Mouse (Mus musculus) stomach, embryonic 16.5 days (tissue): ENCODE measurements around the gene Src. TPM values are rescaled to one million over a fixed set of nuclear protein-coding genes. Genes with fewer than 3 reads are reported as not detected.
A peak's percentile ranks its signal among the peaks of the same experiment; 100 is the strongest.
"Not testable (repeated sequence)": the region's sequence is repeated elsewhere in the genome, so short reads cannot be mapped to it uniquely, and the experiment has no call there.

Experiments
- ATAC-seq: fragments of 200-750 bp; cut with Nextera tagmentation; 2 replicates; pipeline ENCODE4 v1.8.0; 2017; ENCODE audit warnings: moderate number of reproducible peaks, moderate TSS enrichment; ENCODE audit not compliant: insufficient read depth, low FRiP score
- H3K27ac ChIP-seq: fragments of 300-500 bp; sonication (generic); 2 replicates; pipeline ENCODE4 v1.5.1; 2014; ENCODE audit warnings: low read length
- H3K27me3 ChIP-seq: fragments of 300-500 bp; sonication (generic); 2 replicates; pipeline ENCODE4 v1.6.1; 2014; ENCODE audit warnings: low read length, control low read depth, mixed read lengths; ENCODE audit not compliant: control insufficient read depth, insufficient read depth
- H3K36me3 ChIP-seq: fragments of 300-500 bp; sonication (generic); 2 replicates; pipeline ENCODE4 v1.6.1; 2014; ENCODE audit warnings: low read length; ENCODE audit not compliant: control insufficient read depth, insufficient read depth
- H3K4me1 ChIP-seq: fragments of 300-500 bp; sonication (generic); 2 replicates; pipeline ENCODE4 v1.6.1; 2014; ENCODE audit warnings: low read length, control low read depth, mixed read lengths; ENCODE audit not compliant: control insufficient read depth, insufficient read depth
- H3K4me2 ChIP-seq: fragments of 300-500 bp; sonication (generic); 2 replicates; pipeline ENCODE4 v1.6.1; 2014; ENCODE audit warnings: low read depth, low read length, mixed read lengths
- H3K4me3 ChIP-seq: fragments of 300-500 bp; sonication (generic); replicated peaks from 2 replicates; pipeline ENCODE4 v1.5.1; 2014; ENCODE audit warnings: mild to moderate bottlenecking, low read length
- H3K9ac ChIP-seq: fragments of 300-500 bp; sonication (generic); 2 replicates; pipeline ENCODE4 v1.6.1; 2014; ENCODE audit warnings: low read length
- H3K9me3 ChIP-seq: fragments of 300-500 bp; sonication (generic); replicated peaks from 2 replicates; pipeline ENCODE4 v1.6.1; 2016; ENCODE audit warnings: low read length, control low read depth; ENCODE audit not compliant: control insufficient read depth
- WGBS: fragments of 180-500 bp; shearing (Covaris S2); extraction: QIAGEN DNeasy Blood & Tissue Kit; methylation state at CpG from one replicate; pipeline ENCODE4 v1.1.7; 2014; 5-methylcytosine and 5-hydroxymethylcytosine counted together
- polyA plus RNA-seq: library from polyadenylated mRNA; unstranded; fragments of >200 nt; fragmentation: Nextera tagmentation; extraction: Ambion mirVana; gene quantifications from 2 replicates; pipeline ENCODE4 v1.2.1, GENCODE M21; 2015

Gene Src
- polyA plus RNA-seq = 12.1 and 14.7 TPM in 2 replicates

- Histone ChIP-seq H3K9me3 (no peaks in the 10 kb centered on the region), H3K27ac (no peak within 1 kb of the TSS), H3K4me1 (peaks cover 18% of the 10 kb centered on the region), H3K36me3 (no peaks in the 10 kb centered on the region), H3K4me3 (no peak within 1 kb of the TSS), H3K9ac (no peak within 1 kb of the TSS; the same call in 1 of the 2 replicates), H3K27me3 (no peaks in the 10 kb centered on the region), H3K4me2 (no peak within 1 kb of the TSS)
- 30% methylated on average over 13 of the region's 13 CpGs for WGBS
- ATAC-seq = no peak
These were observed at the start of gene Src for GRCm38 (mm10) chr2:157418206-157418605. Gene Src, plus strand, starts transcription at chr2:157418444.

DNA sequence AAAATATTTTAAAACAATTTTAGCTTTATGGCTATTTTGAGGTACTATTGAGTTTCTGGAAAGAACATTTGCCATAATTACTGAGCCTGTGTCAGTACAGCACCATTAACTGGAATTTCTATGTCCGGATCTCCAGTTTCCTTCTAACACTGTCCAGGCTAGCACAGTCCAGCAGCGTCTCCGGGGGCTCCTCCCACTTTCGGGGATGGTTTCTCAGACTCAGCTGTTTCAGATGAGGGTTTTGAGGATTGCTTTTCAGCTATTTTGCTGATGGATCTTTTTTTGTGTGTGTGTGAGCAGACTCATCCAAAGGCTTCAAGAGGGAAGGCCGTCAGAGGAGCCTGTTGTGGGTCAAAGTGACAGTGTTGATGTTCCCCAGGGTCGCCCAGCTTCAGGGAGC is 46.5 kb upstream of the Src start:
- Histone ChIP-seq H3K27ac (peak overlapping the region; percentile 34; the same call in 1 of the 2 replicates), H3K27me3 (no peaks in the 10 kb centered on the region), H3K4me1 (peaks cover 36% of the 10 kb centered on the region), H3K36me3 (no peaks in the 10 kb centered on the region), H3K9ac (no peak overlapping the region), H3K9me3 (no peaks in the 10 kb centered on the region), H3K4me3 (no peak overlapping the region), H3K4me2 (no peak overlapping the region)
- 49% methylated on average over 6 of the region's 6 CpGs for WGBS
- ATAC-seq = no peak

- H3K27me3 ChIP-seq = no peaks in the 10 kb centered on the region
- peak overlapping the region; percentile 64 for H3K27ac ChIP-seq
- H3K4me2 ChIP-seq = no peak overlapping the region
- H3K36me3 ChIP-seq = no peaks in the 10 kb centered on the region
- H3K9me3 ChIP-seq = no peaks in the 10 kb centered on the region
- WGBS = 69% methylated on average over 3 of the region's 3 CpGs
- ATAC-seq = peak; percentile 67; the same call in 1 of the 2 replicates
- H3K4me3 ChIP-seq = no peak overlapping the region
- peaks cover 35% of the 10 kb centered on the region for H3K4me1 ChIP-seq
- H3K9ac ChIP-seq = 0 out of 2 replicates have a peak overlapping the region, but pooled peaks have one; percentile 3
These were observed 44.6 kb upstream of the Src start for GRCm38 (mm10) chr2:157373681-157374080.

DNA sequence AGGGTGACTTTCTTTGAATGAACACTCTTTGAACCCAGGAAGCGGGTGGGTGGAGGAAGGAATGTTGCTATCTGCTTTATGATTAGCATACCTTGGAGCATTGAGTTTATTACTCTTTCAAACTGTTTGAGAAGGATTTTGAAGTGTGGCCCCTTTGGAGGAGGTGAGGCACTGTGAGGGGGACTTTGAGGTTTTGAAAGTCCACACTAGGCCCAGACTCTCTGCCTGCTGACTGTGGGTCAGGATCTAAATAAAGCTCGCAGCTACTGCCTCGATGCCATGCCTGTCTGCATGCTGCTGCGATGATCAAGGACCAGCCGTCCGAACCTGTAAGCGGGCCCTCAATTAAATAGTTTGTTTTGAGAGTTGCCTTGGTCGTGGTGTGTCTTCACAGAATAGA is 43.2 kb upstream of the Src start:
- no peaks in the 10 kb centered on the region for H3K9me3 ChIP-seq
- peaks cover 35% of the 10 kb centered on the region for H3K4me1 ChIP-seq
- 0 out of 2 replicates have a peak, but pooled peaks cover 4% of the 10 kb centered on the region for H3K36me3 ChIP-seq
- H3K27ac ChIP-seq = no peak overlapping the region
- no peak for ATAC-seq
- no peak overlapping the region for H3K9ac ChIP-seq
- H3K27me3 ChIP-seq = no peaks in the 10 kb centered on the region
- 57% methylated on average over 8 of the region's 8 CpGs for WGBS
- H3K4me2 ChIP-seq = no peak overlapping the region
- no peak overlapping the region for H3K4me3 ChIP-seq

- no peaks in the 10 kb centered on the region for H3K27me3 ChIP-seq
- no peak overlapping the region for H3K4me3 ChIP-seq
- H3K4me1 ChIP-seq = peaks cover 32% of the 10 kb centered on the region
- ATAC-seq = no peak
- H3K4me2 ChIP-seq = no peak overlapping the region
- H3K9ac ChIP-seq = no peak overlapping the region
- no peaks in the 10 kb centered on the region for H3K9me3 ChIP-seq
- 50% methylated on average over 14 of the region's 14 CpGs for WGBS
- H3K27ac ChIP-seq = peak overlapping the region; percentile 27; the same call in 1 of the 2 replicates
- H3K36me3 ChIP-seq = 0 out of 2 replicates have a peak, but pooled peaks cover 4% of the 10 kb centered on the region
These were observed 42.2 kb upstream of the Src start for GRCm38 (mm10) chr2:157375794-157376757.

DNA sequence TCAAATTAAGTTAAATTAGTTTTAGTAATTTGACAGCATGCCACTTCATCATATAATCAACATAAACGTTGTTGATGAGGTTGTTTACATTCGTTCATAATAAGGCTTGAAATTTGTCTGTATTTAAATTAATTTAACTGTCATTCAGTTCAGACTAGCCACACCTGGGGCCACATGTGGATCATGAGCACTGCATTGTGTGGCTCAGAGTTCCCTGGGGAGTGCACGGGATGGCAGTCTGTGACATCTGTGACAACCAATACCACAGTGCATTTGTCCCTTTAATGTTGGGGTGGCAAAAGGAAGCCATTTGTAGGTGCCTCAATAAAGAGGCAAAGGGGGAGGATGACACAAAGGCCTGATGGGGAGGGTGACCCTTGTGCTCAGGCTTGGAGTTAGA is 41.2 kb upstream of the Src start:
- Histone ChIP-seq H3K4me1 (peaks cover 24% of the 10 kb centered on the region), H3K36me3 (0 out of 2 replicates have a peak, but pooled peaks cover 4% of the 10 kb centered on the region), H3K9me3 (no peaks in the 10 kb centered on the region), H3K9ac (no peak overlapping the region), H3K27ac (no peak overlapping the region), H3K27me3 (no peaks in the 10 kb centered on the region), H3K4me3 (no peak overlapping the region), H3K4me2 (no peak overlapping the region)
- 58% methylated on average over 3 of the region's 3 CpGs for WGBS
- no peak for ATAC-seq

- Histone ChIP-seq H3K27ac (no peak overlapping the region), H3K36me3 (0 out of 2 replicates have a peak, but pooled peaks cover 3% of the 10 kb centered on the region), H3K4me1 (no peaks in the 10 kb centered on the region), H3K9ac (no peak overlapping the region), H3K27me3 (no peaks in the 10 kb centered on the region), H3K9me3 (no peaks in the 10 kb centered on the region), H3K4me2 (no peak overlapping the region), H3K4me3 (no peak overlapping the region)
- ATAC-seq = no peak
- WGBS = 86% methylated on average over 4 of the region's 4 CpGs
These were observed 33.4 kb upstream of the Src start for GRCm38 (mm10) chr2:157384836-157385235.

GRCm38 (mm10) chr2:157388901-157389590 is 29.2 kb upstream of the Src start:
- H3K36me3 ChIP-seq, H3K9ac ChIP-seq, H3K4me3 ChIP-seq, ATAC-seq, H3K4me1 ChIP-seq, H3K9me3 ChIP-seq, H3K27me3 ChIP-seq, H3K4me2 ChIP-seq, H3K27ac ChIP-seq: not testable (repeated sequence)
- WGBS = 92% methylated on average over 14 of the region's 14 CpGs

- ATAC-seq = no peak
- 91% methylated on average over 7 of the region's 7 CpGs for WGBS
These were observed 28.7 kb upstream of the Src start for GRCm38 (mm10) chr2:157389591-157389921.

More at GRCm38 (mm10) chr2:157389591-157389921, 28.7 kb upstream of the Src start:
- 0 out of 2 replicates have a peak, but pooled peaks cover 3% of the 10 kb centered on the region for H3K36me3 ChIP-seq
- no peak overlapping the region for H3K4me2 ChIP-seq
- no peak overlapping the region for H3K27ac ChIP-seq
- H3K27me3 ChIP-seq = no peaks in the 10 kb centered on the region
- H3K4me3 ChIP-seq = no peak overlapping the region
- no peaks in the 10 kb centered on the region for H3K9me3 ChIP-seq
- no peak overlapping the region for H3K9ac ChIP-seq
- peaks cover 11% of the 10 kb centered on the region for H3K4me1 ChIP-seq
